17 mouse cellular contexts compared by ENCODE assay signal in genomic region chr7:132698737-132699136, GRCm38 (mm10).
DNase-seq lines count a peak whose midpoint lies in the region; ATAC-seq lines count a peak whose summit lies in the region.
"Had no signal": no experiment of that assay in that cellular context is flagged by ENCODE, and none has a peak within 500 bp of the region (broad histone marks: within the 10 kb centered on the region; RNA-seq: fewer than 3 reads in every experiment).

No protein-coding gene starts in this region.

- DNase-seq in frontal cortex, postnatal 25 days (ENCODE audit: low spot score in 2 of 2), result no peak
- DNase-seq in right cerebral cortex, adult 18-20 months, result peak; percentile 53
- no peak for DNase-seq in right cerebral cortex, postnatal 36 days (ENCODE audit: low spot score in 2 of 2)
- DNase-seq in 416B (ENCODE audit: low read depth), result peak; percentile 17
- DNase-seq in spleen, postnatal 14 days (ENCODE audit: low spot score in 2 of 2), result no peak
- DNase-seq in adrenal gland, adult 8-10 months, result no peak
- DNase-seq: adrenal gland, postnatal 25 days; cerebellum, adult 11-12 months; cerebellum, adult 9-10 months; cerebellum, postnatal 25 days; gastrocnemius, adult 2 months; gastrocnemius, postnatal 25 days; heart, postnatal 36 days had no signal

- ATAC-seq in frontal cortex, adult (ENCODE audit: low TSS enrichment), result peak; percentile 39; the same call in 1 of the 2 replicates
- ATAC-seq in common myeloid progenitor, adult 5-6 weeks (replicated peaks; ENCODE audit: low read depth, poor library complexity, severe bottlenecking), result peak; percentile 46; the same call in 1 of the 2 replicates
- ATAC-seq: forebrain, embryonic 16.5 days; Patski had no signal

Comparison
In these comparisons a context has a peak if more than half of its experiments do, and no peak if none do; other contexts are left out.
1. DNase-seq: peak in right cerebral cortex, adult 18-20 months (single experiment) and 416B (single experiment); none in frontal cortex, postnatal 25 days (0 of 2), right cerebral cortex, postnatal 36 days (0 of 2), spleen, postnatal 14 days (0 of 2) and adrenal gland, adult 8-10 months (single experiment).